Mouse (Mus musculus) heart, postnatal 0 days (tissue): ENCODE results near the gene Hlx.

Source experiments
- CTCF ChIP-seq: IDR thresholded peaks from 2 replicates; pipeline ENCODE4 v1.5.1; 2016; ENCODE audit warnings: antibody characterized with exemption, control low read depth, low read depth
- EP300 ChIP-seq: IDR thresholded peaks from 2 replicates; pipeline ENCODE4 v1.6.1; 2016; ENCODE audit warnings: antibody characterized with exemption, low read depth

DNA sequence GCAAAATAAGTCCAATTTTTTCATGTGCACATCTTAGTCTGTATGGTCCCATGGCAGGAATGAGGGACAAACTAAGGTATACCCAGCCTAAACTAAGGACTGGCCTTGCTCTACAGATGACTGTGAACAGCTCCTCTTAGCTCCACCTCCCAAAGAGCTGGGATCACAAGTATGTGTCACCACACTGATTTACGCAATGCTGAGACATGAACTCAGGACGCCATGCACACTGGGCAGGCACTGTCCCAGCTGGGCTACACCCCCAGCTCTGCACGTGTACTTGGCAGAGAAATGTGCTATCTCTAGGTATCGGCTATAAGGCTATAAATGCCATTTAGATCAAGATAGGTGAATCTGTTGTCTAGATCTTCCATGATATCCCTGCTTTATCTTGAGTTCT, 29.6 kb upstream of the Hlx start:
- no peak for TF ChIP-seq CTCF
- no peak for TF ChIP-seq EP300
